Mouse (Mus musculus): ENCODE results near the gene Clec4d.
"Not testable (repeated sequence)": the region's sequence is repeated elsewhere in the genome, so short reads cannot be mapped to it uniquely, and the experiment has no call there.

DNA sequence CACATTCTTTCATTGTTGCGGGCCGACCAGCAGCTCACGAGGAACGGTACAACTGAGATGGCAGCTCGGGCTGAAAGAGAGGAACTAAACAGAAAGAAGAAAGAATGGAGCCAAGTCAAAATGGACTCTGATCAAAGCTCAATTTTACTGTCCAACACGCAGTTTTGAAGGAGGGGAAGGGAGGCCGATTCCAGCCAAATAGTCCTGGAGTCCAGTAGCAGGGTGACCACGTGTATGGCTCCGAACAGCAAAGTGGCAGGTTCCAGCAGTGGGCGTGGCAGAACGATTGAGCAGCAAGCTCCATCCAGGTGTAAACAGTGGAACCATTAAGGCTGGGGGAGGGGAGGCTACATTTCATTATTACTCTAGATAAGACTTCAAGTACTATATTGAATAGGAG, 31.6 kb downstream of the Clec4d start:
- TF ChIP-seq GATA1, TAL1 (IDR thresholded peaks at IDR 0.05; ENCODE audit: low read length): not testable (repeated sequence)

Data from erythroblast, embryonic 14.5 days (primary cell).